Mouse (Mus musculus) midbrain, embryonic 10.5 days (tissue): ENCODE results near the gene Hoxc8. TPM values are rescaled to one million over a fixed set of nuclear protein-coding genes. Genes with fewer than 3 reads are reported as not detected.

ENCODE experiments used
- DNase-seq: peaks from one replicate; pipeline ENCODE4 v3.0.0-alpha.2; 2017; ENCODE audit warnings: low spot score
- H3K27ac ChIP-seq: fragments of 300-500 bp; sonication (generic); replicated peaks from 2 replicates; pipeline ENCODE4 v1.5.1; 2016; ENCODE audit warnings: mild to moderate bottlenecking
- H3K27me3 ChIP-seq: fragments of 300-500 bp; sonication (generic); 2 replicates; pipeline ENCODE4 v1.6.1; 2016; ENCODE audit warnings: low read depth, mild to moderate bottlenecking; ENCODE audit not compliant: poor library complexity, severe bottlenecking
- H3K36me3 ChIP-seq: fragments of 300-500 bp; sonication (generic); 2 replicates; pipeline ENCODE4 v1.6.1; 2016; ENCODE audit warnings: mild to moderate bottlenecking, moderate library complexity
- H3K4me1 ChIP-seq: fragments of 300-500 bp; sonication (generic); 2 replicates; pipeline ENCODE4 v1.6.1; 2016
- H3K4me3 ChIP-seq: fragments of 300-500 bp; sonication (generic); 2 replicates; pipeline ENCODE4 v1.5.1; 2016; ENCODE audit warnings: mild to moderate bottlenecking, moderate library complexity
- H3K9me3 ChIP-seq: fragments of 300-500 bp; sonication (generic); replicated peaks from 2 replicates; pipeline ENCODE4 v1.6.1; 2016; ENCODE audit warnings: mild to moderate bottlenecking
- WGBS: fragments of 180-500 bp; shearing (Covaris S2); methylation state at CpG from one replicate; pipeline ENCODE4 v1.1.7; 2016; 5-methylcytosine and 5-hydroxymethylcytosine counted together
- polyA plus RNA-seq: library from polyadenylated mRNA; unstranded; fragments of >200 nt; fragmentation: Nextera tagmentation; extraction: Ambion mirVana; gene quantifications from 2 replicates; pipeline ENCODE4 v1.2.1, GENCODE M21; 2016

Hoxc8 gene
- polyA plus RNA-seq, 1 experiment from 2014 or later: not detected

GRCm38 (mm10) chr15:103027266-103028235 lies 37.1 kb downstream of the Hoxc8 start:
- no peak overlapping the region for H3K27ac ChIP-seq
- under 1% methylated on average over 43 of the region's 43 CpGs for WGBS
- peak; percentile 47 for DNase-seq

GRCm38 (mm10) chr15:103028916-103029512 lies 38.6 kb downstream of the Hoxc8 start:
- peak; percentile 13 for DNase-seq
- H3K4me3 ChIP-seq: no peak overlapping the region
- WGBS: 9% methylated on average over 9 of the region's 9 CpGs
- peaks cover 100% of the 10 kb centered on the region for H3K27me3 ChIP-seq
- no peak overlapping the region for H3K27ac ChIP-seq
- H3K9me3 ChIP-seq: no peaks in the 10 kb centered on the region
- H3K4me1 ChIP-seq: peaks cover 1% of the 10 kb centered on the region; the same call in 1 of the 2 replicates
- no peaks in the 10 kb centered on the region for H3K36me3 ChIP-seq

More at GRCm38 (mm10) chr15:103027266-103028235, 37.1 kb downstream of the Hoxc8 start:
- Histone ChIP-seq H3K4me1 (no peaks in the 10 kb centered on the region), H3K9me3 (no peaks in the 10 kb centered on the region), H3K27me3 (peaks cover 100% of the 10 kb centered on the region), H3K36me3 (no peaks in the 10 kb centered on the region), H3K4me3 (no peak overlapping the region)

GRCm38 (mm10) chr15:103030142-103030541 lies 39.7 kb downstream of the Hoxc8 start:
- no peak overlapping the region for H3K27ac ChIP-seq

GRCm38 (mm10) chr15:103032167-103032566 lies 41.8 kb downstream of the Hoxc8 start:
- no peak for DNase-seq
- H3K36me3 ChIP-seq: no peaks in the 10 kb centered on the region
- no peaks in the 10 kb centered on the region for H3K9me3 ChIP-seq
- WGBS: 0% methylated on average over 2 of the region's 3 CpGs
- H3K27ac ChIP-seq: no peak overlapping the region
- H3K27me3 ChIP-seq: peaks cover 100% of the 10 kb centered on the region
- H3K4me1 ChIP-seq: peaks cover 8% of the 10 kb centered on the region; the same call in 1 of the 2 replicates
- H3K4me3 ChIP-seq: no peak overlapping the region

More at GRCm38 (mm10) chr15:103030142-103030541, 39.7 kb downstream of the Hoxc8 start:
- peaks cover 100% of the 10 kb centered on the region for H3K27me3 ChIP-seq
- 3% methylated on average over 8 of the region's 8 CpGs for WGBS
- H3K36me3 ChIP-seq: no peaks in the 10 kb centered on the region
- no peak overlapping the region for H3K4me3 ChIP-seq
- peak; percentile 30 for DNase-seq
- no peaks in the 10 kb centered on the region for H3K9me3 ChIP-seq
- peaks cover 8% of the 10 kb centered on the region; the same call in 1 of the 2 replicates for H3K4me1 ChIP-seq

GRCm38 (mm10) chr15:103032646-103033575 lies 42.5 kb downstream of the Hoxc8 start:
- under 1% methylated on average over 26 of the region's 26 CpGs for WGBS
- Histone ChIP-seq H3K36me3 (no peaks in the 10 kb centered on the region), H3K9me3 (no peaks in the 10 kb centered on the region), H3K27me3 (peaks cover 100% of the 10 kb centered on the region), H3K4me3 (no peak overlapping the region), H3K27ac (no peak overlapping the region), H3K4me1 (peaks cover 8% of the 10 kb centered on the region; the same call in 1 of the 2 replicates)
- no peak for DNase-seq

GRCm38 (mm10) chr15:103034043-103034806 lies 43.8 kb downstream of the Hoxc8 start:
- no peak overlapping the region for H3K27ac ChIP-seq

GRCm38 (mm10) chr15:103034807-103035547 lies 44.6 kb downstream of the Hoxc8 start:
- H3K27me3 ChIP-seq: peaks cover 100% of the 10 kb centered on the region
- H3K9me3 ChIP-seq: no peaks in the 10 kb centered on the region
- peaks cover 8% of the 10 kb centered on the region; the same call in 1 of the 2 replicates for H3K4me1 ChIP-seq
- under 1% methylated on average over 34 of the region's 34 CpGs for WGBS
- no peaks in the 10 kb centered on the region for H3K36me3 ChIP-seq
- peak; percentile 62 for DNase-seq
- H3K4me3 ChIP-seq: peak overlapping the region; percentile 20
- H3K27ac ChIP-seq: no peak overlapping the region

More at GRCm38 (mm10) chr15:103034043-103034806, 43.8 kb downstream of the Hoxc8 start:
- Histone ChIP-seq H3K27me3 (peaks cover 100% of the 10 kb centered on the region), H3K4me3 (peak overlapping the region; percentile 20), H3K36me3 (no peaks in the 10 kb centered on the region), H3K9me3 (no peaks in the 10 kb centered on the region), H3K4me1 (peaks cover 8% of the 10 kb centered on the region; the same call in 1 of the 2 replicates)
- no peak for DNase-seq
- WGBS: under 1% methylated on average over 24 of the region's 24 CpGs

GRCm38 (mm10) chr15:103035548-103035881 lies 45.1 kb downstream of the Hoxc8 start:
- H3K27ac ChIP-seq: no peak overlapping the region
- no peak overlapping the region for H3K4me3 ChIP-seq
- 0% methylated on average over 14 of the region's 14 CpGs for WGBS
- peaks cover 100% of the 10 kb centered on the region for H3K27me3 ChIP-seq
- H3K9me3 ChIP-seq: no peaks in the 10 kb centered on the region
- H3K4me1 ChIP-seq: peaks cover 8% of the 10 kb centered on the region; the same call in 1 of the 2 replicates
- no peak for DNase-seq
- H3K36me3 ChIP-seq: no peaks in the 10 kb centered on the region

- no peaks in the 10 kb centered on the region for H3K36me3 ChIP-seq
- no peak overlapping the region for H3K27ac ChIP-seq
- H3K4me3 ChIP-seq: no peak overlapping the region
- WGBS: 24% methylated on average over 1 of the region's 1 CpGs
- H3K4me1 ChIP-seq: peaks cover 11% of the 10 kb centered on the region; the same call in 1 of the 2 replicates
- no peaks in the 10 kb centered on the region for H3K9me3 ChIP-seq
- peaks cover 100% of the 10 kb centered on the region for H3K27me3 ChIP-seq
- DNase-seq: no peak
These were observed 47.2 kb downstream of the Hoxc8 start for GRCm38 (mm10) chr15:103037579-103037978.

- no peak overlapping the region for H3K4me3 ChIP-seq
- WGBS: 10% methylated on average over 10 of the region's 10 CpGs
- DNase-seq: no peak
These were observed 48.5 kb downstream of the Hoxc8 start for GRCm38 (mm10) chr15:103038701-103039480.

More at GRCm38 (mm10) chr15:103038701-103039480, 48.5 kb downstream of the Hoxc8 start:
- H3K36me3 ChIP-seq: no peaks in the 10 kb centered on the region
- no peak overlapping the region for H3K27ac ChIP-seq
- H3K27me3 ChIP-seq: peaks cover 100% of the 10 kb centered on the region
- no peaks in the 10 kb centered on the region for H3K9me3 ChIP-seq
- peaks cover 11% of the 10 kb centered on the region; the same call in 1 of the 2 replicates for H3K4me1 ChIP-seq
